Mouse (Mus musculus) c-Kit-positive CD71-positive TER-119-negative erythroid progenitor cells, embryonic 14.5 days (primary cell): ENCODE results near the gene Slc22a14.

Experiments used
- DNase-seq: peaks from one replicate; pipeline ENCODE4 v3.0.0-alpha.2; 2013; ENCODE audit warnings: low read depth

The Slc22a14 gene

DNA sequence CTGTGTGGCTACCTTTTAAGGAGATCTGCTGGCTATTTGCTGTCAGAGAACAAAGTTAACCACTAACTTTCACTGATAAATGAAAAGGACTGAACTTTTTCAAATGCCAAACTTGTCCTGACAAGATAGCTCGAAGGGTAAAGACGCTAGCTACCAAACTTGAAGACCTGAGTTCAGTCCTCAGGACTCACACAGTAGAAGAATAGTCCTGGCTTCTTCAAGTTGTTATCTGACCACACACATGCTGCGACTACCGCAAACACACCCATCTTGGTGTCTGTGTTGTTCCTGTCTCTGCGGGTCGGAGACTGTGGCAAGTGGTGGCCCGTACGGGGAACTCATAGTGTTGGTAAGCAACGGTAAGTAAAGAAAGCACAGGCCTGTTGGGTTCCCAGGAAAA is 161.7 kb downstream of the Slc22a14 start:
- DNase-seq = no peak

DNA sequence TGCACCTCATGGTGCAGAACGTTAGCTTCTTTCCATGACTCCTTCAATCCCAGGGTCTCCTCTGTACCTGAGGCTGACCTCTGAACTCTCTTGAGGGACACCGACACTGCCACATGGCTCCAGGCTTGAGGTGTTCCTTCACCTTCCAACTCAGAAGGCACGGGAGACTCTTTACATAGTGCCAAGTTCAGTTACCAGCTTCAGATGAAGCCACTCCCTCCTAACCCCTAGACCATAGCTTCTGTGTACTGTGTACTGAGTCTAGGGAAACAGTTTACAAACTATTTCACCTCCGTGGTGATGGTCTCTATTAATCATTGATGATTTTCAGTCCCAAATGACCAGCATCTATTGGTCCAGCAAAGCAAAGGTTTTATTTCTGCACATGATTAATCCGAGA is 163.7 kb downstream of the Slc22a14 start:
- DNase-seq = no peak

DNA sequence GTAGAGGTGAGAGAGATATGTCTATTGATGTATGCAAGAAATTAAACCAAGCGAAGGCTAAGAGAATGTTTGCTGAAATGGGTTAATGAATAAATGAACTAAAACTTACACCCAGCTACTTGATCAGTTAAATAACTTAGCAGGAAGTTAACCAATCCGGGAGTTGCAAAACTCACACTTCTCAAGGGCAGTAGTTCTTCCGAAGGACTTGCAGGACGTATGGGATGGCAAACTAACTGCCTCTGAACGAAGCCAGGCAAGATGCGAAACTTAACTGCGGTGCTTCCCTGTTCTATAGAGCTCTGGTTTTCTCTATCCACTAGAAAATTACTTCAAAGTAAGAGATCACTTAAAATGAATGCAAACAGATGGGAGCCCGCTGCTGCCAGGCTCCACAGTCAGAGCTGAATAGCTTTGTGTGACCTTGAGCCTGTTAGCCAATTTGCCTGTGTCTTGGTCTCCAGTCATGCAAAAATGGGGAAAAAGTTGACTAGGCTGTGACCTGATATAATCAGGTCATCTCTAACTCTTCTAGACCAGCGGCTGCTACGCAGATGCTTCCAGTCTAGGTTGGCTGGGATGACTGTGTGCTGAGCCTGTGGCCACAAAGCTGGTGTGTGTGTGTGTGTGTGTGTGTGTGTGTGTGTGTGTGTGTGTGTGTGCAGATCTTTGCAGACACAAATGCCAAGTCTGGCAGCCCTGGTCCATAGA is 166.0 kb downstream of the Slc22a14 start:
- DNase-seq = no peak

DNA sequence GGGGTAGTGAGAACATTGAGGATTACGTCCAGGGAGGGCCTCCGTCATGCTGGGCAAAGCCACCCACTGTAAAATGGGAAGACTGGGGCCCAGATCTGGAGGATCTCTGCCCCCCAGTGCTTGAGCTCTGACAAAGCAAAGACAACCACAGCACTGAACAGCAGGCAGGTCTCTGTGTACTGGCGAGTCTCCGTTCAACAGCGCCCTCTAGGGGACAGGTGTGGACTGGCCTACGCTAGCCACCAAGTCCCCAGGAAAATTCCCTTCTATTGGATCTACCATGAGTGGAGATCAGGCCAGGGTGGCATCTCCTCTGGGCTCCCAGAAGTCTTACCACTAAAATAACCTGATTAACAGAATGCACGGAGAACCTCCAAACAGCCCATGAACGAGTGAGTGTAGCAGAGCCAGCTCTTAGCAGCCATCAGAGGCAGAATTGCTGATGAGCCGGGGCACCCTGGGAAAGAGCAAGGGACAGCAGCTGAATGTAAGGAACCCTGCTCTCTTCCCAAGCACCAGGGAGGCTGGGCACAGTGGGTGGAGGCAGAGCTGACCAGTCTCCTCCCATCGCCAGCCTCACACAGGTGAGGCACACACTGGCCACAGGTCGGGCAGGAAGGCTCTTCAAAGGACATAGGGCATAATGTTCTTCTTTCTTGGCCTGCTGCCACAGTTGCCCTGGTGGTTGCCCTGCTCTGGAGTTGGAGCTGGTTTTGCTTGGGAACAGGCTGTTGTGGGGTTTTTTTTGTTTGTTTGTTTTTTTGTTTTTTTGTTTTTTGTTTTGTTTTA is 173.0 kb downstream of the Slc22a14 start:
- peak; percentile 10 for DNase-seq

DNA sequence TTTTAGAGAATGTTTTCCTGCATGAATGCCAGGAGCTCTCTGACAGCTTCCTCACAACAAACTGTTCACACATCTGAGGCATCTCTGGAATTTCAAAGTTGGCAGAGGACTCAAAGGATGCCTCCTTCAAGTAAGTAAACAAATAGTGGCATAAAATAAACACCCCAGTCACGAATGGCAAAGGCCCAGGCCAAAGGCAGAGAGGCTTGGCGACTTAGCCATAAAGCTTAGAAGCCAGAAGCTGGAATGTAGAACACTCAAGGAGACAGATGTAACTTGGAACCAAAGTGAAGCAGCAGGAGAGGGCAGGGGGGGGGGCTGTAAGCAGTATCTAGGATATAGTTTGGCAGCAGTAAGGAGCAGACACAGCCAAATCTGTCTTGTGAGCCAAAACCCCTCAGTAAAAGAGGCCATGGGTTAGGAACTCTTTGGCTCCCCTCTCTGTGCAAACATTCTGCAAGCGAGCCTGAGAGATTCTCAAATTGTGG is 184.1 kb downstream of the Slc22a14 start:
- DNase-seq = no peak

DNA sequence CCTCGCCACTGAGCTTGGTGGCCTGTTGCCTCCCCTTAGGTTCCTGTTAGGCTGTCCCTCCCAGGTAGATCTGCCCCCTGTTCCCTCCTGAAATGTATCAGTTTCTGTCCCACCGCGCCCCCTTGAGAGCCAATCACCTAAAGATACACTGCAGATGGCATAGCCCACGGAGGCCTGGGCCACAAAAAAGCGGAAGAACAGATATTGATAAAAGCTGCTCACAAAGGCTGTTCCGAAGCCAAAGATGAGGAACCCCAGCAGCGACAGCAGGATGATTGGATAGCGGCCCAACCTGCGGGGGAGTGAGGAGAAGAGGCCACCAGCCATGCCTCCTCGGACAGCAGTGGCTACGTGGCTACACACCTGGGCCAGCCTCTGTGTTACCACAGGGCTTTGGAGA is 186.1 kb downstream of the Slc22a14 start:
- DNase-seq = no peak

DNA sequence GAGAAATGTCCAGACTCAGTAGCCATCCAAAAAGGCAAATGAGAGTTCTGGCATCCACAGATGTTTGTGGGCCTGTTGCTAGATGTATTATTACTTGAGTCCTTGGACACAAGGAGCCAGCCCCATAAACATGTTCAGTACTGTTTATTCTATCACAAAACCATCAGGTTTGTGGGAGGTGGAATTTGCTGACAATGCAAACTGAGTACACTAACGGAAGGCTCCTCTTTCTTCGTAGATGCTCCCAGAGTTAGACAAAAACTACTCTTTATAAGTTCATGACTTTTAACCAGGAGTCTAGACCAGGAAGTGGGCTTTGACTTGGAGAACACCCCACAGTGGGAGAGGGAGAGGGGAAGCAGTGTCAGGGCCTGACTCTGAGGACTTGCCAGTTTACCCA is 197.7 kb downstream of the Slc22a14 start:
- DNase-seq = no peak

DNA sequence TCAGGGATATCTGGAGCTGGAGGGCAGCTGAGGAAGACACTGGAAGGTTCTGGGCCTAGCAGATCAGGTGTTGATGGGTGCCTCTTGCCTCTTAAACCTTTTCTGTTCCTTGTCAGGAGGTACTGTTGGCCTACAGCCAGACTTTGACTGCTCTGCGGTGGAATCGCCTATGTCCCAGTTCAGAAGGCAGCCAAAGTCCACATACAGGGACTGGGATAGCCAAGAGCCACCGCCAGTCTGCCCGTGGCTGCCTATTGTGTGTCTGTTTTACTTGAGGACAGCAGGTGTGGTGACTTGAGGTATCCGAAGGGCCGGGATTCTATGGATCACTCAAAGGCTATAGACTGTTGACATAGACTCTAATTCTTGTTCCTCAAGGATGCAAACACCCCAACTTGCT is 199.8 kb downstream of the Slc22a14 start:
- DNase-seq = no peak

DNA sequence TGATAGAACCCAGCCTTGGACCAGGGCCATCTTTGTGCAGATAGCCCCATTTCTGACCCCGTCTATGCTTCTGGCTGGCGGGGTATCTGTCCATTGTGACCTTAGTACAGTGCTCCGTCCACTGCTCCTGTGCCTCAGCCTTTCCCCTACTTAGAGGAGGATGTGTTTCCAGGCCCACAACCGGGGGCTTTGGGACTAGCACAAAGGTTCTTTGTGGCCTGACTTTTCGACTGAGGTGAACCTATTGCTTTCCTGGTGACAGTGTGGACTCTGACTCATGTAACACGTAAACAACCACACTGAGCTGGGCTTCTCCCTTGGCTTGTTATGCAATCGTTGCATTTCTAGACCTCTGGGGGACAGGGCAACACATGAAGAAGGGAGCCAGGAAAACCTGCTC is 200.6 kb downstream of the Slc22a14 start:
- DNase-seq = no peak

DNA sequence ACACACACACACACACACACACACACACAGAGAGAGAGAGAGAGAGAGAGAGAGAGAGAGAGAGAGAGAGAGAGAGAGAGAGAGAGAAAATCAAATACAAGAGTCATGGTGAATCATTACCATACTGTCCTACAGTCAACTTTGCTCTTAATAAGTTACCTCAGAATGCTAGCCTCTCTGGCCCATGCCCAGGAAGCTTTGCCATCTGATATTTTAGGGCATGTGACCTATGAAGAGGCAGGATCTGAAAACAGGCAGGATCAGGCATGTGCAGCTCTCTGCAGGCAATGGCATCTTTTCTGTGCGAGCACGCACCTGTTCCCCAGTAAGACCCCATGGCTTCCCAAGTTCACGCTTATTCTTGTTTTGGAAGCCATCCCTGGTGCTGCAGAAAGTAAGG is 204.7 kb downstream of the Slc22a14 start:
- no peak for DNase-seq

DNA sequence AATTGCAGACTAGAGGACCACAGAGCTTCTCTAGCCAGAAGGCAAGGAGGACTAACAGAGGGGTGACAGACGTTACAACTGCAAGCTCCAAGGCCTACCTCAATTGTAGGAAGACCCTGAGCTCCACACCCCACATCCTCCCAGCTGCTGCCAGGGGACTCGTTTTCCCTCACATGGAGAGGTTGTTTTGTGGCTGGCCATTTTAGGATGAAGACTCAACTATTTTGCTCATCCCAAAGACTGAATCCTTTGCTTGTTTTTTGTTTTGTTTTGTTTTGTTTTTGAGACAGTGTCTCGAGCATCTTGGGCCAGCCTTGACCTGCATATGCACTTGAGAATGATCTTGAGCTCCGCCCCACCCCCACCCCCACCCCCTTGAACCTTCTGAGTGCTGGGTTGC is 206.5 kb downstream of the Slc22a14 start, which contains the start of gene Gm47289:
Gm47289 (plus strand) TSS at position 301 of the 400 bp plus-strand sequence.
- no peak for DNase-seq

DNA sequence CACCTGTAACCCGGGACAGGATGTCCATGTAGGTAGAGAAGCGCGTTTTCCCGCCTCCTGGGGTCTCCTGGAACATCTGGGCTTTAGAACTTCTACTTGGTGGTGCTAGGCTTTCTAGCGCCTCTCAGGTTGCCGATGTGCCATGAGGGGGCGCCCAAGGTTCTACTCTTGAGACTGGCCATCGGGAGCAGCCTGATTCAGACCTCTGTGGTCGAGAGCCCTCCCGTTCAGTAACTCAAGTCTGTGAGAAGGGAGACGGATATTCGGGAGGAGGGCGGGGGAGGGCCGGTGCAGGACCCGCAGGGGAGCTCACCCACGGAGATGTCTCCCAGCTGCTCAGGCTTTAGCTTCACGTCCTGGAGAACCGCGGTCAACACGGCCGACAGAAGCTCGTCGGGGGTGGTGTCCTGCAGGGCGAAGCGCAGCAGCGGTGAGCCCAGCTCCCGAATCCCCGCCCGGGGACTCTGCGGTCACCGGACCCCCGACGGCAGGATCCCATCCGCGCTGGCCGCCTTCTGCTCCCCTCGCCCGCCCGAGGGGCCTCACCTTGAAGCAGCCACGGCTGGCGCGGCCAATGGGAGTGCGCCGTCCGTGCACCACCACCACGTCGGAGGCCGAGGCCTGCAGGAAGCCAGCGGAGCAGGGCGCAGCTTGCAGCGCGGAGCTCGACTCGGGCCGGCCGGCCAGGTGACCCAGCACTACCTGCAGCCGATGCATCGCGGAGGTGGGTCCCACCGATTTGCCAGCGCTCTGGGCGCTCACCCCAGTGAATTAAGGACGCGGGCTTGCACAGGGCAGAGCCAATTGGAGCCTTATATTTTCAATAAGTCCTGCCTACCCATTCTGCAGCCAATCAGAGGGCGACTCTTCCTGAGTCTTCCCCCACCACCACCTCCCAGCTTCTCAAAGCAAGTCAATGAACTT is 208.8 kb downstream of the Slc22a14 start, which contains the start of gene Acaa1b:
Acaa1b (minus strand) TSS at position 816 of the 924 bp plus-strand sequence.
- peak; percentile 24 for DNase-seq

DNA sequence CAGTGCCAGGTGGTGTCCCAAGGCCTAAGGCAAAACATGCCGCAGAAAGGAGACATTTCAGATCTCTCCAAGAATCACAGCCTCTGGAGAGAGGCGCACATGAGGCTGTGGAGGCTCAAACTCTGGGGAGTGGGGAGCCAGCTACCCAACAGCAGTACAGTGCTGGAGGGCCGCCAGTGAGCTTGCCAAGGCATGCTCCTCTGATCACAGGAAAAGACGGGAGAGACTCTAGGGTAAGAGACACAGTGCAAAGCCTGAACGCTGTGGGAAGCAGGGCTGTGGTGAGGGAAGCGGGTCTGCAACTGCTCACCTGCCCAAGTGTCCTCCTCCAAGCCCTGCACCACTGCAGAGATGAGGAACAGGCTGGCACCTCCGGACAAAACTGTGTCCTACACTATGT is 209.5 kb downstream of the Slc22a14 start:
- DNase-seq = no peak

DNA sequence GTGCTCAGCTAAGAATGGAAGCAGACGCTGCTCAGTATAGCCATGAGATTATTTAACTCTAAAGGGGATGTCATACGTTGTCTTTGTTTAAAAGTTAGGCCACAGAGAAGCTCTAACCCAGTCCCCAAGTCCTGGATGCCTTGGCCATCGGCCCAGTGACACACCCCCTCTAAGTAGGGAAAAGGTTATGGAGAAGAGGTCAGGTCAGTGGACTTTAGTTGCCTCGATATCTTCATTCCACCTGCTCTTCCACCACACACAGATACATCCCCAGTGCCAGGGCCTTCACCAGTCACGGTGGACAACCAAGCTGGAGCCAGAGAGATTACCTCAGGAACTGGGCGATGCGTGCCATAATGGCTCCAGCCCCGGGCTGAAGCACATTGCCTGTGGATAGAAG is 209.9 kb downstream of the Slc22a14 start:
- DNase-seq = no peak

DNA sequence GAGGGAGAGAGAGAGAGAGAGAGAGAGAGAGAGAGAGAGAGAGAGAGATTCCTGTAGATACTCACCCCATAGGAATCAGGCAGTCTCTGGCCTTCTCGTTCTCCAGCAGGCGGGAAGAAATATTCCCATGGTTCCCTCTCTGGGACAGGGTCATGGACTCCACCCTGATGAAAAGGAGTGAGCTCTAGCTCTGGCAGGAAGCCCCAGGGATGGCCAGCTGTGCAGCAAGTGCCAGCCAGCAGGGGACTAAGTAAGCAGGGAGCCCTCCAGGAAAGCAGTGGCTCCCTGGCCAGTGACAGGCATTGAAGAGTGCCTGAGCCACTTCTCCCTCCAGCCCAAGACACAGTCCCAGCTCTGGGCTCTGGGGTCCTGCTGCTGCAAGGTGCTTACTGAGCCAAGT is 213.6 kb downstream of the Slc22a14 start:
- no peak for DNase-seq

DNA sequence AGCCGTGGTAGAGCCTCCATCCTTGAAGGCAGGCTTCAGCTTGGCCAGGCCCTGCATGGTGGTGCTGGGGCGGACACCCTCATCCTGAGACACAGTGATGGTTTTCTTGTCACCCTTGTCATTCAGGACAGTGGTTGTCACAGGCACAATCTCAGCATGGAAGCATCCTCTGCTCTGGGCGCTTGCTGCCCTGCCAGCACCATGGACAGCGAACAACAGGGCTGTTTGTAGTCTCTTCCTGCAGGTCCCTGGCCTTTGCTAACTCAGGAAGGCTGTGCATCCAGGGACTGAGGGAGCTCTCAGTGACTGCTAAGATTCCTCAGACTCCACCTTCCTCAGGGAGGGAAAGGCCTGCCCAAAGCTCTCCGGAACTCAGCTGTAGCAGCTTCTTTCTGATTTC is 215.8 kb downstream of the Slc22a14 start:
- peak; percentile 25 for DNase-seq

DNA sequence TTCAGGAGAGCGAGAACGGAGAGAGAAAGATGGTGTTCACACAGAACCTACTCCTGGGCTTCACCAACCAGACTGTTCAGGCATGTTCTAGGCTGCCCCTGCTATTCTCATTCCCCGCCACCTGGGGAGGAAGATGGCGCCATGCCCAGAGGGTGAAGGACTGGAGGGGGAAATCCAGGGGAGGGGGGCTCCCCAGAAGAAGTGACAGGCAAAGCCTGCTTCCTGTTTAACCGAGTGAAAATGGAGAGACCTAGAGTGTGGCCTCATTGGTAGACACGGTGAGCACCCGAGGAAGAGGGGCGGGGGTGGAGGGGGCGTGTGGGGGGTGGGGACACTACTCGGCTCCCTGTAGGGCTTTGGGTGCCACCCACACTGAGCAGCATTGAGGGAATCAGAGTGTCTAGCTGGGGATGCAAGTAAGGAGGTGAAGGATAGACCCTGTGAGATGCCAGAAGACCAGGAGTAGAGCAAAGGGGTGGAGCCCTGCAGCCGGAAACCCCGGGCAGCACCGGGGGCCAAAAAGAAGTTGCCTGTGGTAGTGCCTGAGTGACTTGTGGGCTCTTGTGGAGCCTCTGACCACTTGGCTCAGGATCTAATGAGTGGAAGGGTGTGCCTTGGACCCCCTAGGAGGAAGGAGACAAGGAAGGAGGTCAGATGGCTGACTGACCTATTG is 219.1 kb downstream of the Slc22a14 start:
- no peak for DNase-seq

DNA sequence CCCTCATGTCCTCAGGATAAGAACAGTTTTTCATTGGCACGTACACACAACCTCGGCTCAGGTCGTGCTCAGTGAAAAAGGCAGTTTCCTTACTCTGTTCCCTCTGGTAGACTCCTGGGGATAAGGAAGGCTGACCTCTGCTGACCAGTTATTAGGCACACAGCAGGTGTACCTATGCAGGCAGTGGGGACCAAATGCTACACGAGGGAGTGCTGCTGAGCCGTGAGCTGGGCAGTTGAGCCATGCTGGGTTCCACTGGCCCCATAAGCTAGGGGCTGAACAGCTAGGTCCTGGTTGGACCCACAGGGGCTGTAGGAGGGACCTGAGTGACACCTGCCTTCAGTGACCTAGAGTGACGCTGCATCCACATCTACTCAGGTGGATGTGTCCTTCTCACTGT is 219.7 kb downstream of the Slc22a14 start:
- no peak for DNase-seq

DNA sequence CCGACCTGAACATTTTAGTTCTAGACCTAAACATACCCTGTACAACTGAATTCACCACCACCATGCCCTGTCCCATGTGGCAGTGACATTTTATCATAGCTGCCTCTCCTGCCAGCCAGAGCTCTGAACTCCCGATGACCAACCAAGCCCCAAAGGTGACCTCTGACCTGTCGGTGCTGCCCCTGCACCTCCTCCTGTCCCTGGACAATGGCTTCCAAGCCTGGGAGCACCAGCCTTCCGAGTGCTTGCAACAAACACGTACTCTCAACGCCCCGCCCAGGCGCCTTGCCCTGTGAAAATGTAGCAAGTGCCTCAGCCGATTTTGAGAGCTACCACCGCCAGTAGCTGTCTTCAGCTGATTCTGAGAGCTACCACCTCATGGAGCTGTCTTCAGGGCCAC is 220.2 kb downstream of the Slc22a14 start:
- DNase-seq = no peak

DNA sequence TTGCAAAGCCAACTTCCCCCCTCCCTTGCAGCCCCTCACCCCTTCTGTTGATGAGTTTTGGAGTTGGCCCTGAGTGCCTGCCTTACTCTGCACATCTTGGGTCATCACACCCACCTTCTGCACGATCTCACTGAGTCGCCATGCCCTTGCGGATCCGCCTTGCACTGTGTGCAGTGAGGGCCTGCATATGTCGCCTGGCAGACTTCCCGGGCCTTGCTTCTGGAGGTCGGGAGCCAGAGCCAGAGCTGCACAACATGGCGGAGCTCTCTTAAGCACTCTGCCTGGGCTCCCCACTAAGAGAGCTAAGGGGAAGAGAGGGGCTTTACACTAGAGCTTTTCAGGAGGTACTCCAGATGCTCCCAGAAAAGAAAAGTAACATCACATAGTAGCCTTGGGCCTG is 220.7 kb downstream of the Slc22a14 start:
- no peak for DNase-seq

DNA sequence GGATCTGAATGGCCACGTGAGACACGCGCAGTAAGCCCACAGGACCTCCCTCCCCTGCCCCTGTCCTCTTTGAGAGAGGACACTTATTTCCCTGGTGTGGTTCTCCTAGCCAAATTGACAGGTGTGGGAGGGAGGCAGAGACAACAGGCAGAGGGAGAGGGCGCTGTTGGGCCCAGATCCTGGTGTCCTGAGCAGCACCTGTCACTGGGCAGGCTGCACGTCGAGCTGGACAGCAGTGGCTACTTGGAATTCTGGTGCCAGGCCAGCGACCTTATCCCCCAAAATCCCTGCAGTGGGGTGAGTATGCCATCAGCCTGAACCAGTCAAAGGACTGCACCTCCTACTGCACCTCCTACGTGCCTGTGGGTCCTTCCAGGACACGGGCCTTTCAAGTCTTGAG is 222.0 kb downstream of the Slc22a14 start:
- no peak for DNase-seq

DNA sequence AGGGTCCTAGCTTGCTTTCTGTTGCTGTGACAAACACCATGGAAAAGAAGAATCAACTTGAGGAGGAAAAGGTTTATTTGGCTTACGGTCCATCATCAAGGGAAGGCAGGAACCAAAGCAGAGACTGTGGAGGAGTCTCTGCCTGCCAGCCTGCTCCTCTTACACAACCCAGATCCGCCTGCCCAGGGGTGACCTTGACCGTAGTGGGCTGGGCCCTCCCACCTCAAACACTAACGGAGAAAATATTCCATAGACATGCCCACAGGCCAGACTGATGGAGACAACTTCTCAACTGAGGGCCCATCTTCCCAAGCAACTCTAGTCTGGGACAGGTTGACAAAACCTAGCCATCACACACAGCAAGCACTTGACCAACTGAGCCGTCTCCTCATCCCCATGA is 223.3 kb downstream of the Slc22a14 start:
- DNase-seq = no peak
